Mouse (Mus musculus) liver, embryonic 14.5 days (tissue): ENCODE data around the gene Usp12.

Experiments
- CTCF ChIP-seq: IDR thresholded peaks from 2 replicates; pipeline ENCODE4 v1.5.1; 2016; ENCODE audit warnings: antibody characterized with exemption, low read depth, control low read depth
- EP300 ChIP-seq: IDR thresholded peaks from 2 replicates; pipeline ENCODE4 v1.6.1; 2016; ENCODE audit warnings: antibody characterized with exemption, low read depth

GRCm38 (mm10) chr5:146736970-146737495 lies 57.8 kb downstream of the Usp12 start:
- no peak for TF ChIP-seq CTCF
- no peak for TF ChIP-seq EP300
